Mouse (Mus musculus): ENCODE measurements around the gene Mreg.

Gene Mreg

GRCm38 (mm10) chr1:72188142-72188738 lies 23.9 kb downstream of the Mreg start:
- DNase-seq = no peak

DNA sequence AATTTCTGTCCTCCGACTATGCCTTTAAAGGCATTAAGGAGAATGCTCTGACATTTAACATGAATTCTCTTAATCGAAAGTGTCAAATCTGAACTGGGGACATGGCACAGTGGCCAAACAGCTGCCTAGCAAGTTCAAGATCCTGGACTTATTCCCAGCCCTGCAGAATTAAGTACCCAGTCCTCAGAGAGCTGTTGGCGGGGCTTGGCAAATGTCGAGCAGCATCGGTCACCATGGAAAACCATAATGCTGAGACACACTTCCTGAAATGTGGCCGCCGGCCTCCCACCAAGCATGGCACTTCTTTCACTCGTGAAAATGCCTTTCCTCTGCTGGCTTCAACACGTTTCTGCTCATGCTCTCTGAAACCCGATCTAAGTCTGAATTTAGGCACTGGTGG lies 24.6 kb downstream of the Mreg start:
- DNase-seq = no peak

GRCm38 (mm10) chr1:72186151-72186550 lies 26.0 kb downstream of the Mreg start:
- no peak for DNase-seq

DNA sequence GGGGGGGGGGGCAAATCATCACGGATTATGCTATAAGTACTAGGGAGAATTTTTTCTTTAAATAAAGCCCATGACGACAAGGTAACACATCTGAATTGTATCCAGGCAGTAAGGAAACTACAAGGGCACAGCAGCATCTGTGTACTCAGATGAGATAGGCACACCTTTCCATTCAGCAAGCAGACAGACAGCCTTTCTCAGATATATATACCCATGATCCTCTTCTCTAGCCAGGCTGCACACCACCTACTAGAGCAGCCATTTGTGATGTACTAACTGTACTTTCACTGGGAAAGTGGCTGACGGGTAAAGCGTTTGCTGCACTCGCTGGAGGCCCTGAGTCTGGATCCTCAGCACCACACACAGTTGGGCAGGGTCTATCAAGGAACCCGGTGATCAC lies 28.6 kb downstream of the Mreg start:
- DNase-seq = no peak

DNA sequence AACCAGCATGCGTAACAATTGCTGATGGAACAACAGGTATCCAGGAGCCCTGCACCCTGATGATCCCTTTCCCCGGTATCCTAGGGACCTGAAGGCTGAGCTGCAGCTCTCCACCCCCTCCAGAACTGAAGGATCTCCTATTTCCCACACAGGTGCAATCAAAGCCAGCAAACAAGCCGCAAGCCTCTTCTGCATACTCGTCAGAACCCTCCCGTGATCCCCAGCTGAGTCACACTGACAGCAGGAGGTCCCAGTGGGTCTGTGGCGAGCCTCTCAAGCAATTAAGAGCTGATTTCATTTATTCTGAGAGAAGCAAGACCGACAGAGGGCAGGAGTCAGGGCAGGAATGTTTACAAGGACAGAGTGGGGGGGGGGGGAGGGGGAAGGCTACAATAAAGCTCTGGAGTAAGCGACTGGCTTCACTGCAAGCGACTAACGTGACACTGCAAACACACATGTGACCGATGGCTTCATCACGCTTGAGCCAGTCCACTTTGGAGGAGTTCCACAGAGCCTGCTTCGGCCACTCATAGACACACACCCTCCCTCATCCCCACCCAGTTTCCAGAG lies 29.1 kb downstream of the Mreg start:
- no peak for DNase-seq

DNA sequence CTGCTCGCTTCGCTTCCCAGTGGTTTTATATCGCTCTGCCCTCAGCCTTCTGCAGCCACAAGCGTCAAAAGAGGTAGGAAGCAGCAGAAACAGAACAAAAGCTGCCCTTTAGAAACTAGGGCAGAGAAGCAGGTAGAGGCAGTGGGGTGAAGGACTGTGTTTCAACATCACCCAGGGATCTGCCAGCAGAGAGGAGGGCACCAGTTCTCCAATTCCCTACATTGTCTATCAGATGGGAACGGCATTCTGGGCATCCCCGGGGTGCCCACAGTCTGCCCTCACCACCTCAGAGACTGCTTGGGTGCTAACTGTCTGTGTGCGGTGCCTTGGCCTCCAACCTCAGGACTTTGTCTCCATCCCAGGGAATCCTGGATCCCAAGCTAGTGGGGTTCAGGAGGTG lies 32.2 kb downstream of the Mreg start:
- DNase-seq = no peak

DNA sequence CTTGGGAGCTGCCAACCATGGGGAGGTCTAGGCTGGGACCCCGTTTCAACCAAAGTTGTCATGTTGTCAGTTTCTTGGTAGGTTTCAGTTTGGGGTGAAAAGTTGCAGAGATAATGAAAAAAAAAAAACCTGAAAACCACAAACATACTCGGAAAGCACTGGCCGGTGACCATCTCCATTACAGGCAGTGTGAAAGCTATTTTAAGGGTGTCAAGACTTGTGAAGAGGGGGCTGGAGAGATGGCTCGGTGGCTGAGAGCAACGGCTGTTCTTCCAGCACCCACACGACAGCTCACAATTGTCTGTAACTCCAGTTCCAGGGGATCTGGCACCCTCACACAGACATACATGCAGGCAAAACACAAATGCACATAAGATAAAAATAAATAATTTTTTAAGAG lies 35.9 kb downstream of the Mreg start:
- peak; percentile 15 for DNase-seq

DNA sequence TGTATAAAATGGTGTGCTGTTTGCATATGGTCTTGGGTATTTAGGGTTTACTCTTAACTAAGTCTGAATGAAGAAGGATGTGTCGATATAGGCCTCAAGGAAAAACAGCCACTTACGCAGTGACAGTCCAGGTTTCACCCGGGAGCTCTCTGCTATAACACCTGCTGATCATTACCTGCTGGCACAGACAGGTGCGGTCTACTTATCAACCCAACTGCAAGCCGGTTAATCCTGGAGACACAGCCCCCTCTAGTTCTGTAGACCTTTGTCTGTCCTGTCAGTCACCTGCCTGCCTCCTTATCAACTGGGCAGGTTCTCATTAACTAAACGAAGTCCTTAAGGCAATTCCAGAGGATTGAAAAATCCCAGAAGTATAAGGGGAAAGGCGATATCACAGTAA lies 37.9 kb downstream of the Mreg start:
- no peak for DNase-seq

- DNase-seq = no peak
Observed at GRCm38 (mm10) chr1:72173402-72174051, 38.6 kb downstream of the Mreg start.

GRCm38 (mm10) chr1:72172788-72173187 lies 39.3 kb downstream of the Mreg start:
- no peak for DNase-seq

- DNase-seq = no peak
Observed at GRCm38 (mm10) chr1:72171001-72171860, 40.9 kb downstream of the Mreg start.

GRCm38 (mm10) chr1:72167024-72167423 lies 45.1 kb downstream of the Mreg start:
- DNase-seq = no peak

GRCm38 (mm10) chr1:72166468-72166814 lies 45.7 kb downstream of the Mreg start:
- DNase-seq = no peak

GRCm38 (mm10) chr1:72165723-72166467 lies 46.2 kb downstream of the Mreg start:
- no peak for DNase-seq

- no peak for DNase-seq
Observed at GRCm38 (mm10) chr1:72160321-72160720, 51.8 kb downstream of the Mreg start.

DNA sequence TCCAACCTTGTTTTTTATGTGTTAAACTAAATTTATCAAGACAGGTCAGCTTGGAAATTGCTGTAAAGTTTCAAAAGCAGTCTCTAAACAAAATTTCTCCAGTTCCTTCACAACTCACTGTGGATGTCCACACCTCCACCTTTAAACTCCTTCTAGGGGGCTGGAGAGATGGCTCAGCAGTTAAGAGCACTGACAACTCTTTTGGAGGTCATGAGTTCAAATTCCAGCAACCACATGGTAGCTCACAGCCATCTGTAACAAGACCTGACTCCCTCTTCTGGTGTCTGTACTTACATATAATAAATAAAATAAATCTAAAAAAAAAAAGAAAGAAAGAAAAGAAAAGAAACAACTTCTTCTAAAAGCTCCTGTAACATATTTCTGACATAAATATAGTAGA lies 67.1 kb downstream of the Mreg start:
- DNase-seq = no peak

DNA sequence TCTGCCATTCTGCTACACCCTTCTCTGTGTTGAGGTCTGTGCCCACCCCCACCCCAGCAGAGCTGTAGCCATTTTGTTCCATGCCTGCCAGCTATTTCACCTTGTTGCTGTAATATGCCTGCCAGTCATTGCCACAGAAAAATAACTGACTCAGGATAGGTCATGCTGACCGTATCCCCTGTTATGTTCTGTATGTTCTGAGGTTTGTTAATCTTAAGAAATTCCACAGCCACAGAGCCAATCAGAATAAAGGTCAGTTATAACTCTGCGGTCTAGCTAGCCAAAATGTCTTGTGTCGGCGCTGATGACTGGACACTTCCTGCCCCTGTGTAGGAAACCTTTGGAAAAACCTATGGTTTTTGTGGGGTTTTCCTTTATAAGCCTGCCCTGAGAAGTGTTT lies 67.7 kb downstream of the Mreg start:
- no peak for DNase-seq

DNA sequence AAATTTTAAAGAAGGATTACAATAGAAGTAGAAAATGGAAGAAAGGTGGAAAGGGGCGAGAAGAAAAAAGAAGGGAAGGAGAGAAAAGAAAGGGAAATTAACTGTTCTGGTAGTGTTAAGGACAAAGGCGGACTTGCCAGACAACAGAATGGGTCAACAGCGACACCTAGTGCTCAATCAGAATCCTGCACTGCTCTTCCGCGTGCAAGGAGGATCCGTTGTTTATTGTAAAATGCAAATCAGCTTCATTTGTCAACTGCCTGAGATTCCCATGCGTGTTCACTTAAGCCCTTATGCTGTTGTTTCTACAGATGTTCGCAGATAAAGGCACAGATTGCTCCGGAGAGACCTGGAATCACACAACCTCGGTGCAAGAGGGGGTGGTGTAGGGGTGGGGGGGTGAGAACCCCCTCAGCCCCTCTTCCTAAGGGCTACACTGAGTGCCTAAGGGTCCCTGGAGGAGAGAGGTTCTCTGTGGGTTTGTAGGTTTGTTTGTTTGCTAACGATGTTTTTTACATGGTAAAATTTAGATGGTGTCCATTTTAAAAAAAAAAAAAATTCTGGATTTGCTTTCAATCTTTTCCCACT lies 70.1 kb downstream of the Mreg start:
- DNase-seq = peak; percentile 21

- DNase-seq = no peak
Observed at GRCm38 (mm10) chr1:72136101-72136500, 76.0 kb downstream of the Mreg start.

DNA sequence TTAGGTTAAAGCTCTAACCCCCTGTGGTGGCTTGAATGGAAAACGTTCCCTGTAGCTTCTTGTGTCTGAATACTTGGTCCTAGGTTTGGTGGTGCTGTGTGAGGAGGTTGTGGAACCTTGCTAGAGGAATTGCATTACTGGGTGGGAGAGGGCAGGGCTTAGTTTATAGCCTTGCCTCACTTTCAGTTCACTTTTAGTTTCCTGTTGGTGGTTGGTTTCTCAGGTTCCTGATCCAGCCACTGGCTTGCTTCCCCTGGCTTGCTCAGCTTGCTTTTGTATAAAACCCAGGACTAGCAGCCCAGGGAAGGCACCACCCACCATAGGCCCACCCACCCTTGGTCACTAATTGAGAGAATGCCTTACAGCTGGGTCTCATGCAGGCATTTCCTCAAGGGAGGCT lies 77.6 kb downstream of the Mreg start:
- no peak for DNase-seq

DNA sequence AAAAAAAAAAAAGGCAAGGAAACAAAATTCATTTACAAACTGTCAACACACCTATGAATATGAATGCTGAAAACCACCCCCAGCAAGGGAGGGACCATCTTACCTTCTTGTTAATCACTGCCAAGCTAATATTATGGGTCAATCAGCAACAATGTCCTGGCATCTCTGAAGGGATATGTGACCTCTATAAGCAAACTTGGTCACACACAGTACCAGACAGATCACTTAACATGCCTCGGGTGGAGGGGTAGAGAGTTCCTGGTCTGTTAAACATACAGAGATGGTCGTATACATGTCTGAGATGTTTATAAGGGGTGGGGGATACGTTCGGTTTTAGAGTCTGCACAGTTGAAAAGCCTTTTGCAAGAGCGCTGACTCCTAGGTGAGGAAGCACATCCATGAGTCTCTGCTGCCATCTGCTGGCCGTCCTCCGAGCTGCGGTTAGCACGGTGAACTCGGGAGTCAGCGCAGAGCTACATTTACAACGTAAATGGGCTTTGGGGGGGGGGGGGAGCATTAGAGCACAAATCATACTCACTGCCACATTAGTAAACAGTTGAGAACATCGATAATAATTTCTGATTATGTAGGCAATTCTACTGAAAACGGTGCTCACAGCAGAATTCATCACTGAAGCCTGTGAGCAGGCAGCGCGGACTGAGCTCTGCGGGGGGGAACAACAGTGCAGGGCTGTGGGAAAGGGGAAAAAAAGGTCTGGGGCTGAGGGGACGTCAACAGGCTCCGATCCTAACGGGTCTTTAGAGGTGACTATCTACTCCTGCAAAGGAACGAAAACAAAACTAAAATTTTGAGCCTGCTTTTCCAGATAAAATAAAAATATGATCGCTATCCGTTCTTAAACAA lies 88.4 kb downstream of the Mreg start:
- DNase-seq = peak; percentile 84
